Mouse (Mus musculus): Measurements from ENCODE around the gene Ano1.

GRCm38 (mm10) chr7:144612829-144613228 is 138.9 kb downstream of the Ano1 start:
- no peak for TF ChIP-seq CTCF (IDR thresholded peaks at IDR 0.05; ENCODE audit: borderline replicate concordance, extremely low read depth, insufficient read depth, insufficient read length)
- no peak for TF ChIP-seq POLR2A (IDR thresholded peaks at IDR 0.05; ENCODE audit: borderline replicate concordance, extremely low read depth, insufficient read depth, insufficient read length, poor library complexity, severe bottlenecking)
